In genomic region chr9:46478611-46479010, GRCm38 (mm10) we compare ENCODE assay signal across 15 mouse cellular contexts.
"Had no signal": no experiment of that assay in that cellular context is flagged by ENCODE, and none has a peak within 500 bp of the region (broad histone marks: within the 10 kb centered on the region; RNA-seq: fewer than 3 reads in every experiment).

No protein-coding gene starts in this region.

- H3K4me1 ChIP-seq: megakaryocyte, embryonic 14.5 days; stomach, embryonic 15.5 days had no signal

- H3K36me3 ChIP-seq: lung, embryonic 15.5 days; midbrain, embryonic 13.5 days; midbrain, embryonic 15.5 days; neural tube, embryonic 12.5 days; stomach, embryonic 15.5 days had no signal

- H3K4me3 ChIP-seq: lung, embryonic 15.5 days; megakaryocyte, embryonic 14.5 days; midbrain, embryonic 13.5 days; midbrain, embryonic 15.5 days; neural tube, embryonic 12.5 days; stomach, embryonic 15.5 days had no signal

- H3K27me3 ChIP-seq: lung, embryonic 15.5 days; midbrain, embryonic 15.5 days; neural tube, embryonic 12.5 days had no signal

- DNase-seq: lung, adult 2 months; lung, postnatal 14 days; lung, postnatal 36 days; right cerebral cortex, postnatal 14 days; thymus, adult 2 months; thymus, postnatal 25 days; thymus, postnatal 4 days had no signal

- H3K27ac ChIP-seq: lung, embryonic 15.5 days; macrophage; midbrain, embryonic 13.5 days; midbrain, embryonic 15.5 days; neural tube, embryonic 12.5 days; stomach, embryonic 15.5 days; stomach, postnatal 0 days had no signal
